Comparison of ENCODE assay signal across 30 mouse cellular contexts in genomic region chr17:23665511-23665910, GRCm38 (mm10). TPM values are rescaled to one million over a fixed set of nuclear protein-coding genes. Genes with fewer than 3 reads are reported as not detected.
A peak's percentile ranks its signal among the peaks of the same experiment; 100 is the strongest.
DNase-seq lines count a peak whose midpoint lies in the region; ATAC-seq and TF ChIP-seq lines count a peak whose summit lies in the region.
"Had no signal": no experiment of that assay in that cellular context is flagged by ENCODE, and none has a peak within 500 bp of the region (broad histone marks: within the 10 kb centered on the region; RNA-seq: fewer than 3 reads in every experiment).

No protein-coding gene starts in this region.

- 80% methylated on average over 14 of the region's 14 CpGs for WGBS in forebrain, embryonic 10.5 days
- 86% methylated on average over 14 of the region's 14 CpGs for WGBS in forebrain, embryonic 14.5 days
- WGBS in hindbrain, embryonic 15.5 days, result 82% methylated on average over 14 of the region's 14 CpGs
- 78% methylated on average over 14 of the region's 14 CpGs for WGBS in hindbrain, postnatal 0 days
- 76% methylated on average over 14 of the region's 14 CpGs for WGBS in embryonic facial prominence, embryonic 13.5 days
- WGBS in limb, embryonic 14.5 days, result 81% methylated on average over 14 of the region's 14 CpGs
- 78% methylated on average over 14 of the region's 14 CpGs for WGBS in lung, adult 2 months

- peaks cover 49% of the 10 kb centered on the region for H3K36me3 ChIP-seq in forebrain, embryonic 10.5 days (replicated peaks)
- peaks cover 36% of the 10 kb centered on the region for H3K36me3 ChIP-seq in forebrain, embryonic 14.5 days (ENCODE audit: control insufficient read depth, insufficient read depth, low read length)
- H3K36me3 ChIP-seq in hindbrain, embryonic 15.5 days, result peaks cover 7% of the 10 kb centered on the region; the same call in 1 of the 2 replicates
- 0 out of 2 replicates have a peak, but pooled peaks cover 13% of the 10 kb centered on the region for H3K36me3 ChIP-seq in hindbrain, postnatal 0 days (ENCODE audit: insufficient read depth, low read length)
- peaks cover 48% of the 10 kb centered on the region for H3K36me3 ChIP-seq in embryonic facial prominence, embryonic 13.5 days
- peaks cover 28% of the 10 kb centered on the region for H3K36me3 ChIP-seq in limb, embryonic 14.5 days (ENCODE audit: control insufficient read depth, insufficient read depth, low read length)

- H3K9me3 ChIP-seq in forebrain, embryonic 10.5 days, result no peaks in the 10 kb centered on the region
- no peaks in the 10 kb centered on the region for H3K9me3 ChIP-seq in forebrain, embryonic 14.5 days (replicated peaks; ENCODE audit: control insufficient read depth, low read length)
- no peaks in the 10 kb centered on the region for H3K9me3 ChIP-seq in hindbrain, embryonic 15.5 days
- H3K9me3 ChIP-seq in hindbrain, postnatal 0 days (ENCODE audit: low read length), result no peaks in the 10 kb centered on the region
- H3K9me3 ChIP-seq in embryonic facial prominence, embryonic 13.5 days, result no peaks in the 10 kb centered on the region
- H3K9me3 ChIP-seq in limb, embryonic 14.5 days (ENCODE audit: control insufficient read depth, low read length), result no peaks in the 10 kb centered on the region
- H3K9me3 ChIP-seq: forebrain, embryonic 15.5 days; G1E; neural tube, embryonic 12.5 days had no signal

- TF ChIP-seq POLR2A in limb, embryonic 14.5 days (IDR thresholded peaks at IDR 0.05; ENCODE audit: borderline replicate concordance, extremely low read depth, insufficient read depth, insufficient read length), result no peak
- TF ChIP-seq POLR2A in lung, adult 2 months (IDR thresholded peaks at IDR 0.05; ENCODE audit: borderline replicate concordance, extremely low read depth, low read depth, low read length), result no peak

- no peak for TF ChIP-seq CTCF in hindbrain, postnatal 0 days (IDR thresholded peaks at IDR 0.05; ENCODE audit: low read depth)
- no peak for TF ChIP-seq CTCF in lung, adult 2 months (IDR thresholded peaks at IDR 0.05; ENCODE audit: insufficient read depth, low read length)

- no peak for DNase-seq in forebrain, embryonic 10.5 days (ENCODE audit: extremely low spot score, low spot score)
- DNase-seq in forebrain, embryonic 14.5 days (ENCODE audit: low spot score), result no peak
- no peak for DNase-seq in hindbrain, postnatal 0 days (ENCODE audit: low spot score)
- no peak for DNase-seq in limb, embryonic 14.5 days (ENCODE audit: low spot score)
- no peak for DNase-seq in lung, adult 2 months
- DNase-seq: adrenal gland, postnatal 36 days; cerebellum, postnatal 10 days; gastrocnemius, postnatal 14 days; heart, adult 2 months; kidney, adult 8-10 months; kidney, postnatal 25 days; layer of hippocampus, postnatal 36 days; liver; liver, postnatal 0 days; lung, postnatal 14 days; right cerebral cortex, postnatal 14 days had no signal

- ATAC-seq in forebrain, embryonic 14.5 days, result no peak
- 0 out of 2 replicates have a peak, but pooled peaks have one; percentile 17 for ATAC-seq in hindbrain, embryonic 15.5 days (ENCODE audit: low FRiP score, low read depth)
- ATAC-seq in hindbrain, postnatal 0 days, result no peak
- no peak for ATAC-seq in embryonic facial prominence, embryonic 13.5 days (ENCODE audit: insufficient number of reproducible peaks, insufficient read depth, low FRiP score, low TSS enrichment, low read depth)
- ATAC-seq in limb, embryonic 14.5 days (ENCODE audit: low FRiP score, low read depth), result peak; percentile 18; the same call in 1 of the 2 replicates
- ATAC-seq: liver, postnatal 0 days; Patski had no signal

- no peak overlapping the region for H3K4me3 ChIP-seq in forebrain, embryonic 10.5 days
- H3K4me3 ChIP-seq in forebrain, embryonic 14.5 days (ENCODE audit: low read depth, low read length), result no peak overlapping the region
- H3K4me3 ChIP-seq in hindbrain, embryonic 15.5 days, result no peak overlapping the region
- no peak overlapping the region for H3K4me3 ChIP-seq in hindbrain, postnatal 0 days (ENCODE audit: low read length)
- H3K4me3 ChIP-seq in embryonic facial prominence, embryonic 13.5 days, result no peak overlapping the region
- no peak overlapping the region for H3K4me3 ChIP-seq in limb, embryonic 14.5 days (replicated peaks; ENCODE audit: low read length)
- H3K4me3 ChIP-seq in lung, adult 2 months (replicated peaks; ENCODE audit: extremely low read depth, low read depth, low read length), result no peak overlapping the region
- H3K4me3 ChIP-seq: forebrain, embryonic 15.5 days; heart, adult 2 months; layer of hippocampus, adult 2 months; neural tube, embryonic 12.5 days had no signal

- peaks cover 31% of the 10 kb centered on the region for H3K27me3 ChIP-seq in forebrain, embryonic 10.5 days (ENCODE audit: poor library complexity, severe bottlenecking)
- peaks cover 20% of the 10 kb centered on the region for H3K27me3 ChIP-seq in forebrain, embryonic 14.5 days (replicated peaks; ENCODE audit: control insufficient read depth, insufficient read depth, low read length)
- peaks cover 28% of the 10 kb centered on the region for H3K27me3 ChIP-seq in hindbrain, embryonic 15.5 days
- peaks cover 15% of the 10 kb centered on the region for H3K27me3 ChIP-seq in hindbrain, postnatal 0 days (ENCODE audit: insufficient read depth, low read length)
- peaks cover 28% of the 10 kb centered on the region for H3K27me3 ChIP-seq in embryonic facial prominence, embryonic 13.5 days
- H3K27me3 ChIP-seq in limb, embryonic 14.5 days (ENCODE audit: control insufficient read depth, insufficient read depth, low read length), result peaks cover 24% of the 10 kb centered on the region
- H3K27me3 ChIP-seq: Patski had no signal

- no peak overlapping the region for H3K4me2 ChIP-seq in forebrain, embryonic 14.5 days (ENCODE audit: low read length)
- no peak overlapping the region for H3K4me2 ChIP-seq in hindbrain, embryonic 15.5 days
- H3K4me2 ChIP-seq in hindbrain, postnatal 0 days (ENCODE audit: low read depth, low read length), result no peak overlapping the region
- H3K4me2 ChIP-seq in embryonic facial prominence, embryonic 13.5 days, result 0 out of 2 replicates have a peak overlapping the region, but pooled peaks have one; percentile 11
- no peak overlapping the region for H3K4me2 ChIP-seq in limb, embryonic 14.5 days (replicated peaks; ENCODE audit: low read depth, low read length, severe bottlenecking)
- H3K4me2 ChIP-seq: forebrain, embryonic 15.5 days; midbrain, embryonic 11.5 days; neural tube, embryonic 12.5 days had no signal

- H3K9ac ChIP-seq in forebrain, embryonic 14.5 days (ENCODE audit: low read length), result no peak overlapping the region
- H3K9ac ChIP-seq in hindbrain, embryonic 15.5 days, result no peak overlapping the region
- no peak overlapping the region for H3K9ac ChIP-seq in hindbrain, postnatal 0 days (replicated peaks; ENCODE audit: low read length)
- no peak overlapping the region for H3K9ac ChIP-seq in embryonic facial prominence, embryonic 13.5 days
- no peak overlapping the region for H3K9ac ChIP-seq in limb, embryonic 14.5 days (ENCODE audit: low read depth, low read length, severe bottlenecking)
- H3K9ac ChIP-seq: forebrain, embryonic 15.5 days; liver, postnatal 0 days; neural tube, embryonic 12.5 days had no signal

- peaks cover 26% of the 10 kb centered on the region for H3K4me1 ChIP-seq in forebrain, embryonic 10.5 days
- H3K4me1 ChIP-seq in forebrain, embryonic 14.5 days (ENCODE audit: control insufficient read depth, insufficient read depth, low read length), result no peaks in the 10 kb centered on the region
- H3K4me1 ChIP-seq in hindbrain, embryonic 15.5 days (replicated peaks), result peaks cover 2% of the 10 kb centered on the region; the same call in 1 of the 2 replicates
- no peaks in the 10 kb centered on the region for H3K4me1 ChIP-seq in hindbrain, postnatal 0 days (ENCODE audit: insufficient read depth, low read length)
- peaks cover 19% of the 10 kb centered on the region for H3K4me1 ChIP-seq in embryonic facial prominence, embryonic 13.5 days
- no peaks in the 10 kb centered on the region for H3K4me1 ChIP-seq in limb, embryonic 14.5 days (ENCODE audit: control insufficient read depth, insufficient read depth, low read length)
- peaks cover 2% of the 10 kb centered on the region; the same call in 1 of the 2 replicates for H3K4me1 ChIP-seq in lung, adult 2 months (ENCODE audit: control insufficient read depth, insufficient read depth, low read length)
- H3K4me1 ChIP-seq: neural tube, embryonic 12.5 days had no signal

- H3K27ac ChIP-seq in forebrain, embryonic 10.5 days, result peak overlapping the region; percentile 44; the same call in 1 of the 2 replicates
- H3K27ac ChIP-seq in forebrain, embryonic 14.5 days (ENCODE audit: low read depth, low read length), result no peak overlapping the region
- no peak overlapping the region for H3K27ac ChIP-seq in hindbrain, embryonic 15.5 days (replicated peaks)
- H3K27ac ChIP-seq in hindbrain, postnatal 0 days, result no peak overlapping the region
- H3K27ac ChIP-seq in embryonic facial prominence, embryonic 13.5 days, result no peak overlapping the region
- no peak overlapping the region for H3K27ac ChIP-seq in limb, embryonic 14.5 days (replicated peaks; ENCODE audit: low read depth, low read length)
- H3K27ac ChIP-seq: forebrain, embryonic 15.5 days; heart, adult 2 months; layer of hippocampus, adult 2 months; neural tube, embryonic 12.5 days; stomach, postnatal 0 days had no signal

RNA-seq across cellular contexts. Expression of gene Bicdl2, which starts 5.2 kb away (rescaled TPM):
- polyA plus RNA-seq in forebrain, embryonic 10.5 days (2016; fragmentation: Nextera tagmentation; extraction: Ambion mirVana), result 0.27 and 0.37 TPM in 2 replicates
- not detected in 2 replicates for polyA plus RNA-seq in forebrain, embryonic 14.5 days (2014; fragmentation: Nextera tagmentation; extraction: Ambion mirVana)
- 0.13 TPM in 1 of 2 replicates, not detected in the other for polyA plus RNA-seq in hindbrain, embryonic 15.5 days (2015; fragmentation: Nextera tagmentation; extraction: Ambion mirVana)
- not detected in 2 replicates for total RNA-seq in hindbrain, postnatal 0 days (2014; rRNA removed)
- 0.11 and 0.18 TPM in 2 replicates for polyA plus RNA-seq in hindbrain, postnatal 0 days (2015; fragmentation: Nextera tagmentation; extraction: Ambion mirVana)
- 3.8 TPM in 2 replicates for polyA plus RNA-seq in embryonic facial prominence, embryonic 13.5 days (2015; fragmentation: Nextera tagmentation; extraction: Ambion mirVana)
- 1.6 and 2.8 TPM in 2 replicates for polyA plus RNA-seq in limb, embryonic 14.5 days (2012; rRNA removed)
- 5.1 and 5.8 TPM in 2 replicates for polyA plus RNA-seq in limb, embryonic 14.5 days (2014; fragmentation: Nextera tagmentation; extraction: Ambion mirVana)
- 4.0 and 6.8 TPM in 2 replicates for polyA plus RNA-seq in lung, adult 2 months (2012; rRNA removed)
- total RNA-seq: adrenal gland, adult 18-20 months; adrenal gland, postnatal 36 days; G1E; gastrocnemius, postnatal 14 days; heart, adult 2 months; layer of hippocampus, adult 2 months; layer of hippocampus, postnatal 36 days; left cerebral cortex, postnatal 14 days; megakaryocyte progenitor cell, adult 5-6 weeks had no signal
- polyA plus RNA-seq: forebrain, embryonic 15.5 days; G1E; heart, adult 2 months had no signal

RNA-seq across cellular contexts. Expression of gene Hcfc1r1, which starts 7.9 kb away (rescaled TPM):
- polyA plus RNA-seq in forebrain, embryonic 10.5 days (2016; fragmentation: Nextera tagmentation; extraction: Ambion mirVana), result 28.0 and 29.0 TPM in 2 replicates
- 107 and 112 TPM in 2 replicates for polyA plus RNA-seq in forebrain, embryonic 14.5 days (2014; fragmentation: Nextera tagmentation; extraction: Ambion mirVana)
- polyA plus RNA-seq in hindbrain, embryonic 15.5 days (2015; fragmentation: Nextera tagmentation; extraction: Ambion mirVana), result 127 and 138 TPM in 2 replicates
- 107 and 126 TPM in 2 replicates for total RNA-seq in hindbrain, postnatal 0 days (2014; rRNA removed)
- polyA plus RNA-seq in hindbrain, postnatal 0 days (2015; fragmentation: Nextera tagmentation; extraction: Ambion mirVana), result 209 and 217 TPM in 2 replicates
- polyA plus RNA-seq in embryonic facial prominence, embryonic 13.5 days (2015; fragmentation: Nextera tagmentation; extraction: Ambion mirVana), result 64.0 and 79.4 TPM in 2 replicates
- 63.4 and 73.3 TPM in 2 replicates for polyA plus RNA-seq in limb, embryonic 14.5 days (2012; rRNA removed)
- 85.3 and 85.4 TPM in 2 replicates for polyA plus RNA-seq in limb, embryonic 14.5 days (2014; fragmentation: Nextera tagmentation; extraction: Ambion mirVana)
- 284 and 321 TPM in 2 replicates for polyA plus RNA-seq in lung, adult 2 months (2012; rRNA removed)

RNA-seq across cellular contexts. Expression of gene Thoc6, which starts 8.2 kb away (rescaled TPM):
- polyA plus RNA-seq in forebrain, embryonic 10.5 days (2016; fragmentation: Nextera tagmentation; extraction: Ambion mirVana), result 77.8 and 78.8 TPM in 2 replicates
- polyA plus RNA-seq in forebrain, embryonic 14.5 days (2014; fragmentation: Nextera tagmentation; extraction: Ambion mirVana), result 43.8 and 45.9 TPM in 2 replicates
- 40.5 and 43.5 TPM in 2 replicates for polyA plus RNA-seq in hindbrain, embryonic 15.5 days (2015; fragmentation: Nextera tagmentation; extraction: Ambion mirVana)
- 16.1 and 28.1 TPM in 2 replicates for total RNA-seq in hindbrain, postnatal 0 days (2014; rRNA removed)
- 28.4 and 29.1 TPM in 2 replicates for polyA plus RNA-seq in hindbrain, postnatal 0 days (2015; fragmentation: Nextera tagmentation; extraction: Ambion mirVana)
- polyA plus RNA-seq in embryonic facial prominence, embryonic 13.5 days (2015; fragmentation: Nextera tagmentation; extraction: Ambion mirVana), result 46.6 and 53.5 TPM in 2 replicates
- polyA plus RNA-seq in limb, embryonic 14.5 days (2012; rRNA removed), result 45.5 and 51.2 TPM in 2 replicates
- polyA plus RNA-seq in limb, embryonic 14.5 days (2014; fragmentation: Nextera tagmentation; extraction: Ambion mirVana), result 41.8 and 44.2 TPM in 2 replicates
- polyA plus RNA-seq in lung, adult 2 months (2012; rRNA removed), result 18.1 and 20.6 TPM in 2 replicates

RNA-seq across cellular contexts. Expression of gene Tnfrsf12a, which starts 11.8 kb away (rescaled TPM):
- polyA plus RNA-seq in forebrain, embryonic 10.5 days (2016; fragmentation: Nextera tagmentation; extraction: Ambion mirVana), result 3.9 and 4.6 TPM in 2 replicates
- polyA plus RNA-seq in forebrain, embryonic 14.5 days (2014; fragmentation: Nextera tagmentation; extraction: Ambion mirVana), result 2.6 and 2.9 TPM in 2 replicates
- polyA plus RNA-seq in hindbrain, embryonic 15.5 days (2015; fragmentation: Nextera tagmentation; extraction: Ambion mirVana), result 3.3 and 5.3 TPM in 2 replicates
- total RNA-seq in hindbrain, postnatal 0 days (2014; rRNA removed), result 5.5 and 8.7 TPM in 2 replicates
- polyA plus RNA-seq in hindbrain, postnatal 0 days (2015; fragmentation: Nextera tagmentation; extraction: Ambion mirVana), result 7.3 and 7.7 TPM in 2 replicates
- polyA plus RNA-seq in embryonic facial prominence, embryonic 13.5 days (2015; fragmentation: Nextera tagmentation; extraction: Ambion mirVana), result 10.4 and 13.1 TPM in 2 replicates
- 13.6 and 16.1 TPM in 2 replicates for polyA plus RNA-seq in limb, embryonic 14.5 days (2012; rRNA removed)
- polyA plus RNA-seq in limb, embryonic 14.5 days (2014; fragmentation: Nextera tagmentation; extraction: Ambion mirVana), result 20.3 and 24.0 TPM in 2 replicates
- 32.4 and 39.7 TPM in 2 replicates for polyA plus RNA-seq in lung, adult 2 months (2012; rRNA removed)

RNA-seq across cellular contexts. Expression of gene Cldn6, which starts 13.5 kb away (rescaled TPM):
- 28.5 and 32.8 TPM in 2 replicates for polyA plus RNA-seq in forebrain, embryonic 10.5 days (2016; fragmentation: Nextera tagmentation; extraction: Ambion mirVana)
- polyA plus RNA-seq in forebrain, embryonic 14.5 days (2014; fragmentation: Nextera tagmentation; extraction: Ambion mirVana), result 0.24 and 0.25 TPM in 2 replicates
- 0.38 and 0.66 TPM in 2 replicates for polyA plus RNA-seq in hindbrain, embryonic 15.5 days (2015; fragmentation: Nextera tagmentation; extraction: Ambion mirVana)
- total RNA-seq in hindbrain, postnatal 0 days (2014; rRNA removed), result 0.75 and 1.0 TPM in 2 replicates
- 0.33 and 0.34 TPM in 2 replicates for polyA plus RNA-seq in hindbrain, postnatal 0 days (2015; fragmentation: Nextera tagmentation; extraction: Ambion mirVana)
- 34.8 and 47.1 TPM in 2 replicates for polyA plus RNA-seq in embryonic facial prominence, embryonic 13.5 days (2015; fragmentation: Nextera tagmentation; extraction: Ambion mirVana)
- 13.6 and 14.0 TPM in 2 replicates for polyA plus RNA-seq in limb, embryonic 14.5 days (2012; rRNA removed)
- 11.3 and 14.7 TPM in 2 replicates for polyA plus RNA-seq in limb, embryonic 14.5 days (2014; fragmentation: Nextera tagmentation; extraction: Ambion mirVana)
- 0.57 and 0.86 TPM in 2 replicates for polyA plus RNA-seq in lung, adult 2 months (2012; rRNA removed)
- total RNA-seq: adrenal gland, adult 18-20 months; adrenal gland, postnatal 36 days; G1E; gastrocnemius, postnatal 14 days; heart, adult 2 months; layer of hippocampus, adult 2 months; layer of hippocampus, postnatal 36 days; left cerebral cortex, postnatal 14 days; megakaryocyte progenitor cell, adult 5-6 weeks had no signal
- polyA plus RNA-seq: cortical plate, adult 2 months; G1E; heart, adult 2 months; heart, postnatal 0 days; Patski had no signal

Comparison
In these comparisons a context has a peak if more than half of its experiments do, and no peak if none do; other contexts are left out.
1. ATAC-seq: peak in hindbrain, embryonic 15.5 days (single experiment) and limb, embryonic 14.5 days (single experiment); none in forebrain, embryonic 14.5 days (single experiment), hindbrain, postnatal 0 days (single experiment) and embryonic facial prominence, embryonic 13.5 days (single experiment).